Mouse (Mus musculus) forebrain, embryonic 16.5 days (tissue): ENCODE results near the gene Tapt1. TPM values are rescaled to one million over a fixed set of nuclear protein-coding genes. Genes with fewer than 3 reads are reported as not detected.
"Not testable (repeated sequence)": the region's sequence is repeated elsewhere in the genome, so short reads cannot be mapped to it uniquely, and the experiment has no call there.

ENCODE experiments used
- ATAC-seq: fragments of 200-750 bp; cut with Nextera tagmentation; 2 replicates; pipeline ENCODE4 v1.8.0; 2017; ENCODE audit warnings: mild to moderate bottlenecking, moderate library complexity
- H3K27ac ChIP-seq: fragments of 300-500 bp; sonication (generic); 2 replicates; pipeline ENCODE4 v1.5.1; 2014; ENCODE audit warnings: low read length, control low read depth
- H3K27me3 ChIP-seq: fragments of 300-500 bp; sonication (generic); replicated peaks from 2 replicates; pipeline ENCODE4 v1.6.1; 2014; ENCODE audit warnings: low read length; ENCODE audit not compliant: control insufficient read depth, insufficient read depth
- H3K36me3 ChIP-seq: fragments of 300-500 bp; sonication (generic); 2 replicates; pipeline ENCODE4 v1.6.1; 2014; ENCODE audit not compliant: control insufficient read depth, insufficient read depth
- H3K4me1 ChIP-seq: fragments of 300-500 bp; sonication (generic); replicated peaks from 2 replicates; pipeline ENCODE4 v1.6.1; 2014; ENCODE audit warnings: low read length; ENCODE audit not compliant: control insufficient read depth, insufficient read depth
- H3K4me2 ChIP-seq: fragments of 300-500 bp; sonication (generic); 2 replicates; pipeline ENCODE4 v1.6.1; 2014; ENCODE audit warnings: mild to moderate bottlenecking, low read length, control low read depth
- H3K4me3 ChIP-seq: fragments of 300-500 bp; sonication (generic); replicated peaks from 2 replicates; pipeline ENCODE4 v1.5.1; 2014; ENCODE audit warnings: mild to moderate bottlenecking, low read length, control low read depth
- H3K9ac ChIP-seq: fragments of 300-500 bp; sonication (generic); replicated peaks from 2 replicates; pipeline ENCODE4 v1.6.1; 2014; ENCODE audit warnings: low read depth, low read length, control low read depth
- H3K9me3 ChIP-seq: fragments of 300-500 bp; sonication (generic); 2 replicates; pipeline ENCODE4 v1.6.1; 2016; ENCODE audit warnings: low read length; ENCODE audit not compliant: control insufficient read depth
- WGBS: fragments of 180-500 bp; shearing (Covaris S2); extraction: QIAGEN DNeasy Blood & Tissue Kit; methylation state at CpG from one replicate; pipeline ENCODE4 v1.1.7; 2014; 5-methylcytosine and 5-hydroxymethylcytosine counted together
- polyA plus RNA-seq: library from polyadenylated mRNA; unstranded; fragments of >200 nt; fragmentation: Nextera tagmentation; extraction: Ambion mirVana; gene quantifications from 2 replicates; pipeline ENCODE4 v1.2.1, GENCODE M21; 2015

Gene Tapt1
- 26.4 and 27.3 TPM in 2 replicates for polyA plus RNA-seq

- Histone ChIP-seq H3K9ac (peak within 1 kb of the TSS; percentile 93), H3K4me3 (peak within 1 kb of the TSS; percentile 65), H3K4me2 (peak within 1 kb of the TSS; percentile 82), H3K9me3 (no peaks in the 10 kb centered on the region), H3K4me1 (peaks cover 21% of the 10 kb centered on the region), H3K27me3 (no peaks in the 10 kb centered on the region), H3K27ac (peak within 1 kb of the TSS; percentile 80), H3K36me3 (no peaks in the 10 kb centered on the region)
- WGBS: under 1% methylated on average over 100 of the region's 121 CpGs
- peak; percentile 94 for ATAC-seq
Measured at GRCm38 (mm10) chr5:44226521-44227461, at the start of gene Tapt1. Gene Tapt1 (minus strand): TSS chr5:44226626.

- no peak overlapping the region for H3K4me3 ChIP-seq
- H3K36me3 ChIP-seq: no peaks in the 10 kb centered on the region
- no peaks in the 10 kb centered on the region for H3K4me1 ChIP-seq
- H3K4me2 ChIP-seq: no peak overlapping the region
- no peaks in the 10 kb centered on the region for H3K27me3 ChIP-seq
- no peak overlapping the region for H3K27ac ChIP-seq
- H3K9me3 ChIP-seq: no peaks in the 10 kb centered on the region
- 85% methylated on average over 4 of the region's 4 CpGs for WGBS
- H3K9ac ChIP-seq: no peak overlapping the region
- ATAC-seq: no peak
Measured at GRCm38 (mm10) chr5:44271564-44271963, 45.1 kb upstream of the Tapt1 start.

DNA sequence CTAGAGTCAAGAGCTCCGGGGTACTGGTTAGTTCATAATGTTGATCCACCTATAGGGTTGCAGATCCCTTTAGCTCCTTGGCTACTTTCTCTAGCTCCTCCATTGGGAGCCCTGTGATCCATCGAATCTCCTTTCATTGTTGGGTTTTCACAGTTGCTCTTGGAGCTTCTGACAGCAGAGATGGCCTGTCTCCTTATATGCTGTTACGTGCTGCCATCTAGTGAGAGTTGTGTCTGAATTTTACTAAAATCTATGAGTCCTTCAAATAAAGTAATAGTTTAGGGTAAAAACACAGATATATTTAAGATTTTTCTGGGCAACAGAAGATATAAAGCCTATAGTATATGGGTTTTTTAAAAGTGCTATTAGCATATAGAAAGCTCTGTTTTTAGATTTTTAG, 42.1 kb upstream of the Tapt1 start:
- not testable (repeated sequence) for H3K4me2 ChIP-seq, H3K27ac ChIP-seq, H3K4me3 ChIP-seq, H3K9me3 ChIP-seq, H3K9ac ChIP-seq, H3K4me1 ChIP-seq, ATAC-seq, H3K27me3 ChIP-seq, H3K36me3 ChIP-seq
- WGBS: 47% methylated on average over 2 of the region's 3 CpGs

DNA sequence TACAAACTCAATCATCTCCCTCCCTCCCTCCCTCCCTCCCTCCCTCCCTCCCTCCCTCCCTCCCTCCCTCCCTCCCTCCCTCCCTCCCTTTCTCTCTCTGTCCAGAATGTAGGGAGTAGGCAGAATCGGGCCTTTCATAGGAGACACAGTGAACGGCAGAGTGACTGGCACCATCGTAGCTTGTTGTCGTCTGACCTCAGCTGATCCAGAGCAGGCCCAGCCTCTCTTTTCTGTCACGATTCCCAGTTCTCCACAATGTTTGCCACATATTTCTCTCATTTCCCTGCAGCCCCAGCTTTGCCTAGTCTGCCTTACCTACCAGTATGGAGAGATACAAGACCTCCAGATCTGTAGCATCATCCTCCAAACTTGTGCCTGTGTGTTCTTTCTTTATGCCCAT, 35.3 kb upstream of the Tapt1 start:
- ATAC-seq: no peak
- WGBS: 66% methylated on average over 5 of the region's 5 CpGs
- no peaks in the 10 kb centered on the region for H3K27me3 ChIP-seq
- no peaks in the 10 kb centered on the region for H3K36me3 ChIP-seq
- no peak overlapping the region for H3K4me3 ChIP-seq
- no peak overlapping the region for H3K9ac ChIP-seq
- no peak overlapping the region for H3K4me2 ChIP-seq
- H3K27ac ChIP-seq: no peak overlapping the region
- no peaks in the 10 kb centered on the region for H3K4me1 ChIP-seq
- H3K9me3 ChIP-seq: no peaks in the 10 kb centered on the region

- no peak for ATAC-seq
Measured at GRCm38 (mm10) chr5:44261172-44261571, 34.7 kb upstream of the Tapt1 start.

DNA sequence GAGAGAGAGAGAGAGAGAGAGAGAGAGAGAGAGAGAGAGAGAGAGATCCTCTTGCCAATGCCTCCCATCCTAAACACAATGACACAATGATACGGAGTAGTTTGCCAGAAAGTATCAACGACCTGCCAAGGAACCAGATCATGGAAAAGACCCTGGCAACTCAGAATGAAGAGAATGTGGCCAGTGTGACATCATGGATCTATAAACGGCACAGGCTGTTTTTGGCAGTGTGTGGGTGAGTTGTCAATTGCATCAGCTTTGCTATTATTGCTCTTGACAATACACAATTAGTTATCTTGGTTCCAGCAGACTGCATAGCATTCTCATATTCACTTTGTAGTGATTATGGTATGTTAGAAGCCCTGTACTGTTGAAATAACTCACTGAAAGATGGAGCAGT, 33.3 kb upstream of the Tapt1 start:
- no peaks in the 10 kb centered on the region for H3K4me1 ChIP-seq
- no peak overlapping the region for H3K4me2 ChIP-seq
- WGBS: 48% methylated on average over 3 of the region's 3 CpGs
- H3K9ac ChIP-seq: no peak overlapping the region
- H3K36me3 ChIP-seq: no peaks in the 10 kb centered on the region
- ATAC-seq: no peak
- H3K9me3 ChIP-seq: no peaks in the 10 kb centered on the region
- no peaks in the 10 kb centered on the region for H3K27me3 ChIP-seq
- no peak overlapping the region for H3K27ac ChIP-seq
- no peak overlapping the region for H3K4me3 ChIP-seq

More at GRCm38 (mm10) chr5:44261172-44261571, 34.7 kb upstream of the Tapt1 start:
- H3K27ac ChIP-seq: no peak overlapping the region
- no peak overlapping the region for H3K9ac ChIP-seq
- 75% methylated on average over 3 of the region's 3 CpGs for WGBS
- H3K4me2 ChIP-seq: no peak overlapping the region
- H3K27me3 ChIP-seq: no peaks in the 10 kb centered on the region
- H3K4me3 ChIP-seq: no peak overlapping the region
- no peaks in the 10 kb centered on the region for H3K36me3 ChIP-seq
- H3K9me3 ChIP-seq: no peaks in the 10 kb centered on the region
- no peaks in the 10 kb centered on the region for H3K4me1 ChIP-seq

GRCm38 (mm10) chr5:44258163-44258562, 31.7 kb upstream of the Tapt1 start:
- ATAC-seq: no peak
- H3K36me3 ChIP-seq: no peaks in the 10 kb centered on the region
- no peak overlapping the region for H3K4me2 ChIP-seq
- H3K27me3 ChIP-seq: no peaks in the 10 kb centered on the region
- no peak overlapping the region for H3K9ac ChIP-seq
- no peak overlapping the region for H3K4me3 ChIP-seq
- no peak overlapping the region for H3K27ac ChIP-seq
- H3K4me1 ChIP-seq: no peaks in the 10 kb centered on the region
- 29% methylated on average over 1 of the region's 1 CpGs for WGBS
- H3K9me3 ChIP-seq: no peaks in the 10 kb centered on the region

- no peaks in the 10 kb centered on the region for H3K9me3 ChIP-seq
- ATAC-seq: no peak
- H3K27ac ChIP-seq: no peak overlapping the region
- no peaks in the 10 kb centered on the region for H3K4me1 ChIP-seq
- no peak overlapping the region for H3K4me3 ChIP-seq
- WGBS: 84% methylated on average over 4 of the region's 4 CpGs
- H3K9ac ChIP-seq: no peak overlapping the region
- H3K4me2 ChIP-seq: no peak overlapping the region
- no peaks in the 10 kb centered on the region for H3K27me3 ChIP-seq
- H3K36me3 ChIP-seq: no peaks in the 10 kb centered on the region
Measured at GRCm38 (mm10) chr5:44257401-44257800, 31.0 kb upstream of the Tapt1 start.

GRCm38 (mm10) chr5:44256512-44256911, 30.1 kb upstream of the Tapt1 start:
- Histone ChIP-seq H3K4me1 (no peaks in the 10 kb centered on the region), H3K9me3 (no peaks in the 10 kb centered on the region), H3K36me3 (no peaks in the 10 kb centered on the region), H3K9ac (no peak overlapping the region), H3K4me3 (no peak overlapping the region), H3K27ac (no peak overlapping the region), H3K4me2 (no peak overlapping the region), H3K27me3 (no peaks in the 10 kb centered on the region)
- WGBS: 84% methylated on average over 3 of the region's 3 CpGs
- no peak for ATAC-seq
